Mouse (Mus musculus) hindbrain, embryonic 12.5 days (tissue): ENCODE results near the gene Clcn2. TPM values are rescaled to one million over a fixed set of nuclear protein-coding genes. Genes with fewer than 3 reads are reported as not detected.

Source experiments
- ATAC-seq: fragments of 200-750 bp; cut with Nextera tagmentation; 2 replicates; pipeline ENCODE4 v1.8.0; 2017; ENCODE audit warnings: moderate TSS enrichment; ENCODE audit not compliant: low FRiP score
- H3K27ac ChIP-seq: fragments of 300-500 bp; sonication (generic); 2 replicates; pipeline ENCODE4 v1.5.1; 2016; ENCODE audit warnings: mild to moderate bottlenecking
- H3K27me3 ChIP-seq: fragments of 300-500 bp; sonication (generic); 2 replicates; pipeline ENCODE4 v1.6.1; 2016; ENCODE audit warnings: mild to moderate bottlenecking
- H3K36me3 ChIP-seq: fragments of 300-500 bp; sonication (generic); 2 replicates; pipeline ENCODE4 v1.6.1; 2016; ENCODE audit warnings: mild to moderate bottlenecking
- H3K4me1 ChIP-seq: fragments of 300-500 bp; sonication (generic); 2 replicates; pipeline ENCODE4 v1.6.1; 2016
- H3K4me2 ChIP-seq: fragments of 300-500 bp; sonication (generic); replicated peaks from 2 replicates; pipeline ENCODE4 v1.6.1; 2016; ENCODE audit warnings: mild to moderate bottlenecking
- H3K4me3 ChIP-seq: fragments of 300-500 bp; sonication (generic); 2 replicates; pipeline ENCODE4 v1.5.1; 2016; ENCODE audit warnings: mild to moderate bottlenecking
- H3K9ac ChIP-seq: fragments of 300-500 bp; sonication (generic); 2 replicates; pipeline ENCODE4 v1.6.1; 2016; ENCODE audit warnings: mild to moderate bottlenecking, moderate library complexity
- H3K9me3 ChIP-seq: fragments of 300-500 bp; sonication (generic); replicated peaks from 2 replicates; pipeline ENCODE4 v1.6.1; 2016; ENCODE audit warnings: mild to moderate bottlenecking
- WGBS: fragments of 180-500 bp; shearing (Covaris S2); methylation state at CpG from one replicate; pipeline ENCODE4 v1.1.7; 2016; 5-methylcytosine and 5-hydroxymethylcytosine counted together
- polyA plus RNA-seq: library from polyadenylated mRNA; unstranded; fragments of >200 nt; fragmentation: Nextera tagmentation; extraction: Ambion mirVana; gene quantifications from 2 replicates; pipeline ENCODE4 v1.2.1, GENCODE M21; 2016

The Clcn2 gene
- polyA plus RNA-seq, result 40.0 and 40.5 TPM in 2 replicates

- peak; percentile 60 for ATAC-seq
- Histone ChIP-seq H3K27me3 (no peaks in the 10 kb centered on the region), H3K36me3 (peaks cover 14% of the 10 kb centered on the region)
Measured at GRCm38 (mm10) chr16:20717181-20717977, at the start of gene Clcn2, which contains the start of gene Polr2h. TSS of gene Clcn2 (minus strand) at chr16:20717746. TSS of gene Polr2h (plus strand) at chr16:20717665.

GRCm38 (mm10) chr16:20765244-20765643 is 47.7 kb upstream of the Clcn2 start:
- Histone ChIP-seq H3K27ac (no peak overlapping the region), H3K9me3 (no peaks in the 10 kb centered on the region), H3K4me1 (no peaks in the 10 kb centered on the region), H3K27me3 (no peaks in the 10 kb centered on the region), H3K36me3 (no peaks in the 10 kb centered on the region), H3K9ac (no peak overlapping the region), H3K4me3 (no peak overlapping the region), H3K4me2 (no peak overlapping the region)
- ATAC-seq, result no peak
- 47% methylated on average over 9 of the region's 9 CpGs for WGBS

More at GRCm38 (mm10) chr16:20717181-20717977, at the start of gene Clcn2, which contains the start of gene Polr2h:
- WGBS, result under 1% methylated on average over 58 of the region's 62 CpGs
- Histone ChIP-seq H3K4me2 (peak within 1 kb of the TSS; percentile 89), H3K27ac (peak within 1 kb of the TSS; percentile 93), H3K9me3 (no peaks in the 10 kb centered on the region), H3K4me3 (peak within 1 kb of the TSS; percentile 67), H3K4me1 (peaks cover 46% of the 10 kb centered on the region), H3K9ac (peak within 1 kb of the TSS; percentile 83)

- Histone ChIP-seq H3K4me2 (no peak overlapping the region), H3K9me3 (no peaks in the 10 kb centered on the region), H3K36me3 (no peaks in the 10 kb centered on the region), H3K27me3 (no peaks in the 10 kb centered on the region), H3K9ac (no peak overlapping the region), H3K27ac (no peak overlapping the region), H3K4me3 (no peak overlapping the region), H3K4me1 (no peaks in the 10 kb centered on the region)
- no peak for ATAC-seq
- WGBS, result 13% methylated on average over 3 of the region's 3 CpGs
Measured at GRCm38 (mm10) chr16:20761681-20762080, 44.1 kb upstream of the Clcn2 start.

- H3K36me3 ChIP-seq, result no peaks in the 10 kb centered on the region
- no peak for ATAC-seq
Measured at GRCm38 (mm10) chr16:20757385-20757784, 39.8 kb upstream of the Clcn2 start.

GRCm38 (mm10) chr16:20756052-20756451 is 38.5 kb upstream of the Clcn2 start:
- no peak overlapping the region for H3K9ac ChIP-seq
- no peaks in the 10 kb centered on the region for H3K27me3 ChIP-seq
- no peak for ATAC-seq
- 92% methylated on average over 5 of the region's 5 CpGs for WGBS
- H3K27ac ChIP-seq, result no peak overlapping the region
- no peaks in the 10 kb centered on the region for H3K36me3 ChIP-seq
- H3K9me3 ChIP-seq, result no peaks in the 10 kb centered on the region
- H3K4me1 ChIP-seq, result no peaks in the 10 kb centered on the region
- H3K4me2 ChIP-seq, result no peak overlapping the region
- no peak overlapping the region for H3K4me3 ChIP-seq

More at GRCm38 (mm10) chr16:20757385-20757784, 39.8 kb upstream of the Clcn2 start:
- H3K9me3 ChIP-seq, result no peaks in the 10 kb centered on the region
- no peak overlapping the region for H3K4me3 ChIP-seq
- 72% methylated on average over 1 of the region's 1 CpGs for WGBS
- no peak overlapping the region for H3K4me2 ChIP-seq
- no peaks in the 10 kb centered on the region for H3K4me1 ChIP-seq
- H3K9ac ChIP-seq, result no peak overlapping the region
- H3K27ac ChIP-seq, result no peak overlapping the region
- H3K27me3 ChIP-seq, result no peaks in the 10 kb centered on the region

- Histone ChIP-seq H3K9ac (no peak overlapping the region), H3K9me3 (no peaks in the 10 kb centered on the region), H3K4me2 (no peak overlapping the region), H3K4me3 (no peak overlapping the region), H3K36me3 (no peaks in the 10 kb centered on the region), H3K27ac (no peak overlapping the region), H3K4me1 (no peaks in the 10 kb centered on the region), H3K27me3 (no peaks in the 10 kb centered on the region)
- no peak for ATAC-seq
- WGBS, result 52% methylated on average over 8 of the region's 8 CpGs
Measured at GRCm38 (mm10) chr16:20750518-20750917, 33.0 kb upstream of the Clcn2 start.

GRCm38 (mm10) chr16:20746641-20747040 is 29.1 kb upstream of the Clcn2 start:
- H3K27ac ChIP-seq, result no peak overlapping the region
- H3K4me3 ChIP-seq, result no peak overlapping the region
- H3K36me3 ChIP-seq, result 0 out of 2 replicates have a peak, but pooled peaks cover 5% of the 10 kb centered on the region
- no peak for ATAC-seq
- H3K9ac ChIP-seq, result no peak overlapping the region
- H3K9me3 ChIP-seq, result no peaks in the 10 kb centered on the region
- no peaks in the 10 kb centered on the region for H3K4me1 ChIP-seq
- H3K4me2 ChIP-seq, result no peak overlapping the region
- H3K27me3 ChIP-seq, result no peaks in the 10 kb centered on the region
- 79% methylated on average over 6 of the region's 6 CpGs for WGBS

- Histone ChIP-seq H3K9me3 (no peaks in the 10 kb centered on the region), H3K4me3 (no peak overlapping the region), H3K9ac (no peak overlapping the region), H3K27ac (no peak overlapping the region), H3K36me3 (peaks cover 30% of the 10 kb centered on the region; the same call in 1 of the 2 replicates), H3K27me3 (peaks cover 21% of the 10 kb centered on the region), H3K4me1 (no peaks in the 10 kb centered on the region), H3K4me2 (no peak overlapping the region)
- no peak for ATAC-seq
- WGBS, result 87% methylated on average over 9 of the region's 9 CpGs
Measured at GRCm38 (mm10) chr16:20739845-20740244, 22.3 kb upstream of the Clcn2 start.

GRCm38 (mm10) chr16:20736823-20737222 is 19.3 kb upstream of the Clcn2 start:
- no peak overlapping the region for H3K27ac ChIP-seq
- H3K9me3 ChIP-seq, result no peaks in the 10 kb centered on the region
- peaks cover 27% of the 10 kb centered on the region; the same call in 1 of the 2 replicates for H3K36me3 ChIP-seq
- H3K9ac ChIP-seq, result no peak overlapping the region
- H3K4me2 ChIP-seq, result no peak overlapping the region
- no peak overlapping the region for H3K4me3 ChIP-seq
- no peak for ATAC-seq
- H3K4me1 ChIP-seq, result peaks cover 17% of the 10 kb centered on the region
- peaks cover 34% of the 10 kb centered on the region for H3K27me3 ChIP-seq
- 93% methylated on average over 5 of the region's 5 CpGs for WGBS

- no peaks in the 10 kb centered on the region for H3K9me3 ChIP-seq
- no peak overlapping the region for H3K27ac ChIP-seq
- peaks cover 34% of the 10 kb centered on the region for H3K27me3 ChIP-seq
- H3K36me3 ChIP-seq, result peaks cover 20% of the 10 kb centered on the region; the same call in 1 of the 2 replicates
- H3K4me2 ChIP-seq, result no peak overlapping the region
- H3K9ac ChIP-seq, result no peak overlapping the region
- no peak overlapping the region for H3K4me3 ChIP-seq
- no peak for ATAC-seq
- H3K4me1 ChIP-seq, result peaks cover 17% of the 10 kb centered on the region
- WGBS, result 92% methylated on average over 7 of the region's 7 CpGs
Measured at GRCm38 (mm10) chr16:20736168-20736567, 18.6 kb upstream of the Clcn2 start.

- H3K9ac ChIP-seq, result no peak overlapping the region
- WGBS, result 82% methylated on average over 5 of the region's 5 CpGs
- no peak overlapping the region for H3K4me2 ChIP-seq
- no peaks in the 10 kb centered on the region for H3K9me3 ChIP-seq
- H3K27ac ChIP-seq, result no peak overlapping the region
- no peak for ATAC-seq
- H3K27me3 ChIP-seq, result peaks cover 34% of the 10 kb centered on the region
- no peak overlapping the region for H3K4me3 ChIP-seq
- H3K36me3 ChIP-seq, result peaks cover 19% of the 10 kb centered on the region; the same call in 1 of the 2 replicates
- peaks cover 17% of the 10 kb centered on the region for H3K4me1 ChIP-seq
Measured at GRCm38 (mm10) chr16:20735651-20736050, 18.1 kb upstream of the Clcn2 start.

- peaks cover 18% of the 10 kb centered on the region; the same call in 1 of the 2 replicates for H3K36me3 ChIP-seq
- peaks cover 17% of the 10 kb centered on the region for H3K4me1 ChIP-seq
- no peak for ATAC-seq
- peaks cover 34% of the 10 kb centered on the region for H3K27me3 ChIP-seq
- peak within 1 kb of the TSS; percentile 74 for H3K9ac ChIP-seq
- H3K9me3 ChIP-seq, result no peaks in the 10 kb centered on the region
- 3% methylated on average over 45 of the region's 45 CpGs for WGBS
- peak within 1 kb of the TSS; percentile 80; the same call in 1 of the 2 replicates for H3K27ac ChIP-seq
- H3K4me3 ChIP-seq, result peak within 1 kb of the TSS; percentile 56
- peak within 1 kb of the TSS; percentile 98 for H3K4me2 ChIP-seq
Measured at GRCm38 (mm10) chr16:20733731-20734730, 16.5 kb upstream of the Clcn2 start, which contains the start of gene Thpo. TSS of gene Thpo (minus strand) at chr16:20734511.
